Mouse (Mus musculus): ENCODE measurements around the gene Fcgrt.

The Fcgrt gene

DNA sequence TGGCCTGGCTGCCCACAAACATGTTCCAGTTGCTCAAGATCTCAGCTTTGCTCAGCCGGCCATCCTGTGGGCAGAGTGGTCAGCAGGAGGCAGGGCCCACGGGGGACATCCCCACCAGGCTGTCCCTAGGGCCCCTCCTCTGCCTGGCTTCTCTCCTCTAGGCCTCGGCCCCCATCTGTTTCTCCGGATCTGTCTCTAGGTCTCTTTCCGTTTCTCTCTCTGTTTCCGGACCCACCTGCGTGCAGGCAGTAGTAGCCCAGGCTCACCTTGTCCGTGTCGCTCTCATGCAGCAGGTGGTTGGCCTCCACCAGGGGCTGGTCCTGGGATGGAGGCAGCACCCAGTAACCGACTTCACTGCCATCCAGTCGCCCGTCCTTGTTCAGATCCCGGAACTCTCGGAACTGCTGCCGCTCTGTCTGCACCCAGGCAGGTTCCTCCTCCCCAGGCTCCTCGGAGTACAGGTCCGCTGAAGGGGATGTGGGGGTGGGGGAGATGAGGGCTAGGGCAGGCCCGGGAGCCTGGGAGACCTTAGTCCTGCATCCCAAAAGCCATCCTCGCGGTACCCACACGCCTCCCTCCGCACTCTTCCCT lies 20.3 kb downstream of the Fcgrt start:
- no peak for DNase-seq (ENCODE audit: low spot score in 2 of 2)

DNA sequence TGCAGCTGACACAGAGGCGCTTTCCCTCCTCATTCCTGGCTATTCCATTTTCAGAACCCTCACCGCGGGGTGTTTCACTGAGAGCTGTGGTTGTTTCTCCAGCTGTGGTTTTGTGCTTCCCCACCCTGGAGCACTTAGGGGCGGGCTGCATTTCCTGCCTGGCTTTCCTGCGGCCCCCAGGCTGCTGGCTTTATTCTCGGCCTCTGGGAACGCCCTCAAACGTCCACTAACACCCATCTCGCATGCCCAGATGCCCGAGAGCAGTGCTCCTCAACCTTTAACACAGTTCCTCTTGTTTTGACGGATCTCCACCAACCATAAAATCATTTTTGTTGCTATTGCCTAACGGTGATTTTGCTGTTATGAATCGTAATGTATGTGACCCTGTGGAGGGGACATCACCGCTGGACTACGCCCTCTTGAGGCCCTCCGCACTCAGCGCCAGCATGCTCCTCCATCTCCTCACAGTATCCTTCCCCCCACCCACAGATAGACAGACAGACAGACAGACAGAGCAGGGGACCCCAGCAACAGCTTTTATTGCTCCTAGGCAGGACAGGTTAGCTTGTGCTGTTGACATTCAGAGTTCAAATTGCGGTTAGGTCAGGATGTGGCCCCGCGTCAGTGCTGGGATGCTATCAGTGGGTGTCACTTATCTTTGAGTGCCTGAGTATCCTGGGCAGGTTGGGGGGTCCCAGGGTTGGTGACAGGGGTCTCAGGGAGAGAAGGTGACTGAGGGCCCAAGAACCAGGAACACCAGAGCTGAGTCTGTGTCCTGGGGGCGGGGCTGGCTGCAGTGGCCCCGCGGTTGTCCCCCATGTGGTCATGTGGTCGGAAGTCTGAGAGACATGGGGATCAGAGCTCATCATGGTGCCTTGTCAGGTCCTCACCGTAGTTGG lies 21.0 kb downstream of the Fcgrt start:
- DNase-seq (ENCODE audit: low spot score in 2 of 2) = no peak

DNA sequence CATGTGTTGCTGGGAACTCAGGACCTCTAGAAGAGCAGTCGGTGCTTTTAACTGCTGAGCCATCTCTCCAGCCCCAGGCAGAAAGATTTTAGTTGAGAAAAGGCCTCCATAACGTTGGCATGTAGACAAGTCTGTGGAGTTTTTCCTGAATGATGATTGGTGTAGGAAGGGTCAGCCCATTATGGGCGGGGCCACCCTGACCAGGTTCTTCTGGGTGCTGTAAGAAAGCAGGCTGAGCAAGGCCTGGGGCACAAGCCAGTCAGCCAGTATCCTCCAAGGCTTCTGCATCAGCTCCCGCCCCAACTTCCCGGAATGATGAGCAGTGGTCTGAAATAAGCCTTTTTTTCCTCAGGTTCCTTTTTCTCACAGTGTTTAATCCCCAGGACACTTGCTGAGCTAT lies 22.6 kb downstream of the Fcgrt start:
- no peak for DNase-seq (ENCODE audit: low spot score in 2 of 2)

DNA sequence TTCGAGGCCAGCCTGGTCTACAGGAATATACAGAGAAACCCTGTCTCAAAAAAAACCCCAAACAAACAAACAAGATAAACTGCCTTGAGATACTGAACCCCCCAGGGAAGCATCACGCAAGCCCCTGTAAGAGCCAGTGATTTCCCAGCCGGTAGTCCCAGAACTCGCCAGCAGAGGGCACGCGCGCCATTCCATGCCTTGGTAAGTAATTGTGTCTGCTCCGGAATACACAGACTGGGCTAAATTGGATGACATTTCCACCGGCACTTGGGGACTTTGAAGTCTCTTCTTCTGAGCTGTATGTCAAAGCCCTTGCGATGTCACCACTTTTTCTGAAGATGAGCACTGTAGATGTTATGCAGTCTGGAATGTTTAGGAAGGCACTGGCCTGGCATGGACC lies 23.8 kb downstream of the Fcgrt start:
- DNase-seq (ENCODE audit: low spot score in 2 of 2) = peak; percentile 82 to 92

DNA sequence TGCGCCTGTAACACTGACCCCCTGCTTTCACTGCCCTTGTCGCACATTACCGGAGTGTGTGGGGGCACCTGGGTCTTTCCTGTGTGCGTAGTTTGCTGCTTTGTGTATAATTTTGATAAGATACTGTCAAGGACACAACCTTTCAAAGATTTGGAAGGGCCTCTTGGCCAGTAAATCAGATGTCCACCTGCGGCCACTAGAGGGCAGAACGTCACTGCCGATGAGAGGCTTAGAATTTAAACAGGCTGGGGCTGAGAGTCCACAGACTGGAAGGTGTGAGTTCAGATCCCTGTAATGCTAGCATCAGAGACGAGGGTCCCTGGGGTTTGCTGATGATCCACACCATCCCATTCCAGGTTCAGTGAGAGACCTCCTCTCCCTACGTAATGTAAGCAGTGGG lies 25.1 kb downstream of the Fcgrt start:
- peak in 1 of 2 experiments; percentile 58 for DNase-seq (ENCODE audit: low spot score in 2 of 2)

- DNase-seq (ENCODE audit: low spot score in 2 of 2) = no peak
Measured at GRCm38 (mm10) chr7:45077829-45078228, 25.8 kb downstream of the Fcgrt start.

GRCm38 (mm10) chr7:45077322-45077721 lies 26.3 kb downstream of the Fcgrt start:
- no peak for DNase-seq (ENCODE audit: low spot score in 2 of 2)

GRCm38 (mm10) chr7:45076501-45076900 lies 27.1 kb downstream of the Fcgrt start:
- DNase-seq (ENCODE audit: low spot score in 2 of 2) = no peak

- no peak for DNase-seq (ENCODE audit: low spot score in 2 of 2)
Measured at GRCm38 (mm10) chr7:45075405-45075804, 28.2 kb downstream of the Fcgrt start.

DNA sequence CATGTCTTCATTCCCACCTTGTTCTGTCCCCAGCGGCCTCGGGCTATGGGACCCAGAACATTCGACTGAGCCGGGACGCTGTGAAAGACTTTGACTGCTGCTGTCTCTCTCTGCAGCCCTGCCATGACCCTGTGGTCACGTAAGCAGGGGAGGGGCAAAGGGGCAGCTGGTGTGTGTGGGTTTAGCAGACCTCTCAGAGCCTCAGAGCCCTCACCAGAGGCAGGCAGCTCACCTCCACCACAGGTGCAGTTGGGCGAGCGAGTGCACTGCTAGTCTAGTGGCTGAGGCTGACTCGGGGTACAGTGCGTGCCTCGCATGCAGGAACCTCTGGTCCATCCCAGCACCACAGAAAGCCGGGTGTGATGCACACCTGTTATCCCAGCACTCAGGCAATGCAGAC lies 29.7 kb downstream of the Fcgrt start:
- no peak for DNase-seq (ENCODE audit: low spot score in 2 of 2)

GRCm38 (mm10) chr7:45073171-45073707 lies 30.4 kb downstream of the Fcgrt start:
- DNase-seq (ENCODE audit: low spot score in 2 of 2) = no peak

DNA sequence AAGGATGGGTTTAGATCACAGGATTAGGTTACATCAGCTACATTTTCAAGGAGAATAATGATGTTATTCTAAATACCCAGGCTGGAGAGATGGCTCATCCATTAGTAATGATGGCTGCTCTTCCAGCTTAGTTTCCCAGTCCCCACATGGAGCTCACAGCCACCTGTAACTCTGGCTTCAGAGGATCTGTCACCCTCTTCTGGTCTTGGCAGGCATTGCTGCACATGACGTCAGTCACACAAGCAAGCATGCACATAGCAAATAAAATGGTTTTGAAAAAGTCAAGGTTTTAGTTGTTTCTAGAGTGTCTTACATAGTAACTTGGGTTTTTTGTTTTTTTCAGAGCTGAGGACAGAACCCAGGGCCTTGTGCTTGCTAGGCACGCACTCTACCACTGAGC lies 31.4 kb downstream of the Fcgrt start:
- no peak for DNase-seq (ENCODE audit: low spot score in 2 of 2)

DNA sequence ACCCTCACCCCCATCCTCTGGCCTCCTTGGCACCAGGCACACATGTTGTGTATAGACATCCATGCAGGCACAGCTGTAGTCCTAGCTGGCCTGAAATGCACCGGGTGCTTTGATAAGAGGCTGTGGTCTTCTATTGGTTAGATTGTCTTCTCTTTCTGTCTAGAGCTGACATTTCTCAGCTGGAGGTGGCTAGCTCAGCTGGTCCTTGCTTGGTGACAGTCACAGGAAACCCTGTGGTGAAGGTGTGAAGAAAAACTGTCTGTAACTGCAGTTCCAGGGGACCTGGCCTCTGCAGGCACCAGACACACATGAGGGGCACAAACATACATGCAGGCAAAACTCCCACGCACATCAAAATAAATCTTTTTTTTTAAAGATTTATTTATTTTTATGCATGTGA lies 34.0 kb downstream of the Fcgrt start:
- DNase-seq (ENCODE audit: low spot score in 2 of 2) = no peak

DNA sequence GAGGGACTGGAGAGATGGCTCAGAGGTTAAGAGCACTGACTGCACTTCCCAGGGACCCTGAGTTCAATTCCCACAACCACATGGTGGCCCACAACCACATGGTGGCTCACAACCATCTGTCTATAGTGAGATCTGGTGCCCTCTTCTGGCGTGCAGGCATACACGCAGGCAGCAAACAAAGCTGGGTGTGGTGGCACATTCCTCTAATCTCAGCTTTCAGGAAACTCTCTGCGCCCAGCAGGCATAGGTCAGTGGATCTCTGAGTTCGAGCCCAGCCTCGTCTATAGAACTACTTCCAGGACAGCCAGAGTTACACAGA lies 35.7 kb downstream of the Fcgrt start:
- no peak for DNase-seq (ENCODE audit: low spot score in 2 of 2)

GRCm38 (mm10) chr7:45067190-45067999 lies 36.3 kb downstream of the Fcgrt start:
- DNase-seq (ENCODE audit: low spot score in 2 of 2) = no peak

DNA sequence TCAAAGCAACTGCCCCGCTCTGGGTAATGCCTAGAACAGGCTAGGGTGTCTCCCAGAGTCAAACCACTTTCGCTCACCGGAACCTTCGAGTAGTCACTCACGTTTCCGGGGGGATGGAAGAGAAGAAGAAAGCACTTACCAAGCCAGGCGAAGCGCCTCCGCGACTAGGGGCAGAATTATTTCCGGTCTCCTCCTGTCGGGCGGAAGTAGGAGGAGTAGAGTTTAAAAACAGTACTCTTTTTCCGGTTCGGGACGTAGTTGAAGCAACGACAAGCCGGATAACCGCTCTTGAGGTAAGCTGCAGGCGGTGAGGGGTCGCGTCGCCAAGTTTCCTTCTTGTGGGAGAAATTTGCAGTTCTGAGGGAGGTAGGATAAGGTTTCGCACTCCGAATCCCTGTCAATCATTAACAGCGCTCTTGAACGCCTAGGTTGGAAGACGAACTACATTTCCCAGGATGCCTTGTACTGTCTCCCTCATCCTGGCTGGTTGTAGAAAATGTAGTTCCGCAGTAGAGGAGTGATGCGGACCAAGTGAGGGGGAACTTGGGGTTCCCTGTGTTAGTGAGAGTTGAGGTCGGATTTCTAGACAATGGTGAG lies 41.3 kb downstream of the Fcgrt start, which contains the start of the genes Nosip and Prrg2:
Gene Nosip, plus strand, starts transcription at position 191 of the 597 bp plus-strand sequence.
Gene Prrg2, minus strand, starts transcription at position 439 of the 597 bp plus-strand sequence.
- DNase-seq (ENCODE audit: low spot score in 2 of 2) = peak; percentile 86 to 93

GRCm38 (mm10) chr7:45061532-45062075 lies 42.0 kb downstream of the Fcgrt start:
- no peak for DNase-seq (ENCODE audit: low spot score in 2 of 2)

- no peak for DNase-seq (ENCODE audit: low spot score in 2 of 2)
Measured at GRCm38 (mm10) chr7:45060632-45061122, 43.0 kb downstream of the Fcgrt start.

- DNase-seq (ENCODE audit: low spot score in 2 of 2) = no peak
Measured at GRCm38 (mm10) chr7:45058607-45059571, 44.8 kb downstream of the Fcgrt start.

- no peak for DNase-seq (ENCODE audit: low spot score in 2 of 2)
Measured at GRCm38 (mm10) chr7:45056972-45057348, 46.7 kb downstream of the Fcgrt start.

Data from frontal cortex, postnatal 14 days (tissue).